Mouse (Mus musculus): ENCODE measurements around the gene Eri3. TPM values are rescaled to one million over a fixed set of nuclear protein-coding genes. Genes with fewer than 3 reads are reported as not detected.

The Eri3 gene
- total and polyA plus RNA-seq, 3 experiments = 20.7 to 151 (median 54.3) TPM

GRCm38 (mm10) chr4:117529843-117530242 is 20.3 kb upstream of the Eri3 start:
- Histone ChIP-seq H3K27me3 (ENCODE audit: insufficient read depth, low read length) (peaks cover 47% of the 10 kb centered on the region), H3K9me3 (replicated peaks) (no peaks in the 10 kb centered on the region), H3K36me3 (replicated peaks) (no peaks in the 10 kb centered on the region), H3K4me3 (ENCODE audit: low read depth, low read length) (no peak overlapping the region), H3K4me1 (ENCODE audit: insufficient read depth, low read depth, low read length) (no peaks in the 10 kb centered on the region)
- TF ChIP-seq TAL1 (conservative IDR thresholded peaks at IDR 0.05; ENCODE audit: low read depth, low read length) (no peak), GATA2 (IDR thresholded peaks at IDR 0.05; ENCODE audit: borderline replicate concordance, low read depth, low read length) (no peak), POLR2AphosphoS5 (IDR thresholded peaks at IDR 0.05; ENCODE audit: insufficient replicate concordance, low read depth, low read length) (no peak)
- DNase-seq (ENCODE audit: low spot score) = no peak
- ATAC-seq (ENCODE audit: extremely low read depth, insufficient number of reproducible peaks, low FRiP score, poor library complexity, severe bottlenecking) = no peak

GRCm38 (mm10) chr4:117535496-117536200 is 14.5 kb upstream of the Eri3 start:
- H3K9me3 ChIP-seq (replicated peaks) = no peaks in the 10 kb centered on the region
- no peak for ATAC-seq (ENCODE audit: extremely low read depth, insufficient number of reproducible peaks, low FRiP score, poor library complexity, severe bottlenecking)
- H3K36me3 ChIP-seq (replicated peaks) = no peaks in the 10 kb centered on the region
- TF ChIP-seq GATA1 (IDR thresholded peaks at IDR 0.05; ENCODE audit: borderline replicate concordance, low read length) (no peak), GATA2 (IDR thresholded peaks at IDR 0.05; ENCODE audit: borderline replicate concordance, low read depth, low read length) (no peak), CTCF (IDR thresholded peaks at IDR 0.05; ENCODE audit: low read depth, low read length) (no peak), TAL1 (conservative IDR thresholded peaks at IDR 0.05; ENCODE audit: low read depth, low read length) (no peak), POLR2AphosphoS5 (IDR thresholded peaks at IDR 0.05; ENCODE audit: insufficient replicate concordance, low read depth, low read length) (no peak)
- no peaks in the 10 kb centered on the region; the same call in 1 of the 2 replicates for H3K4me1 ChIP-seq (ENCODE audit: insufficient read depth, low read depth, low read length)
- peaks cover 45% of the 10 kb centered on the region for H3K27me3 ChIP-seq (ENCODE audit: insufficient read depth, low read length)
- no peak for DNase-seq (ENCODE audit: low spot score)
- no peak overlapping the region for H3K4me3 ChIP-seq (ENCODE audit: low read depth, low read length)

GRCm38 (mm10) chr4:117537002-117537401 is 13.2 kb upstream of the Eri3 start:
- no peak for TF ChIP-seq TAL1 (conservative IDR thresholded peaks at IDR 0.05; ENCODE audit: low read depth, low read length)
- TF ChIP-seq GATA2 (IDR thresholded peaks at IDR 0.05; ENCODE audit: borderline replicate concordance, low read depth, low read length) = no peak
- no peak for TF ChIP-seq GATA1 (IDR thresholded peaks at IDR 0.05; ENCODE audit: borderline replicate concordance, low read length)
- no peak for TF ChIP-seq POLR2AphosphoS5 (IDR thresholded peaks at IDR 0.05; ENCODE audit: insufficient replicate concordance, low read depth, low read length)
- TF ChIP-seq CTCF (IDR thresholded peaks at IDR 0.05; ENCODE audit: low read depth, low read length) = no peak
- no peak for DNase-seq (ENCODE audit: low spot score)
- H3K27me3 ChIP-seq (ENCODE audit: insufficient read depth, low read length) = peaks cover 54% of the 10 kb centered on the region
- H3K36me3 ChIP-seq (replicated peaks) = no peaks in the 10 kb centered on the region
- no peak overlapping the region for H3K4me3 ChIP-seq (ENCODE audit: low read depth, low read length)
- H3K9me3 ChIP-seq (replicated peaks) = no peaks in the 10 kb centered on the region
- H3K4me1 ChIP-seq (ENCODE audit: insufficient read depth, low read depth, low read length) = no peaks in the 10 kb centered on the region; the same call in 1 of the 2 replicates
- ATAC-seq (ENCODE audit: extremely low read depth, insufficient number of reproducible peaks, low FRiP score, poor library complexity, severe bottlenecking) = no peak

GRCm38 (mm10) chr4:117539329-117539980 is 10.7 kb upstream of the Eri3 start:
- Histone ChIP-seq H3K27me3 (ENCODE audit: insufficient read depth, low read length) (peaks cover 61% of the 10 kb centered on the region), H3K4me1 (ENCODE audit: insufficient read depth, low read depth, low read length) (no peaks in the 10 kb centered on the region; the same call in 1 of the 2 replicates), H3K9me3 (replicated peaks) (no peaks in the 10 kb centered on the region), H3K36me3 (replicated peaks) (no peaks in the 10 kb centered on the region), H3K4me3 (ENCODE audit: low read depth, low read length) (no peak overlapping the region)
- no peak for ATAC-seq (ENCODE audit: extremely low read depth, insufficient number of reproducible peaks, low FRiP score, poor library complexity, severe bottlenecking)
- TF ChIP-seq GATA1 (IDR thresholded peaks at IDR 0.05; ENCODE audit: borderline replicate concordance, low read length) (no peak), CTCF (IDR thresholded peaks at IDR 0.05; ENCODE audit: low read depth, low read length) (no peak), TAL1 (conservative IDR thresholded peaks at IDR 0.05; ENCODE audit: low read depth, low read length) (no peak), GATA2 (IDR thresholded peaks at IDR 0.05; ENCODE audit: borderline replicate concordance, low read depth, low read length) (no peak), POLR2AphosphoS5 (IDR thresholded peaks at IDR 0.05; ENCODE audit: insufficient replicate concordance, low read depth, low read length) (no peak)
- no peak for DNase-seq (ENCODE audit: low spot score)

GRCm38 (mm10) chr4:117540571-117540970 is 9.6 kb upstream of the Eri3 start:
- no peaks in the 10 kb centered on the region for H3K9me3 ChIP-seq (replicated peaks)
- H3K4me3 ChIP-seq (ENCODE audit: low read depth, low read length) = no peak overlapping the region
- TF ChIP-seq GATA1 (IDR thresholded peaks at IDR 0.05; ENCODE audit: borderline replicate concordance, low read length) (no peak), GATA2 (IDR thresholded peaks at IDR 0.05; ENCODE audit: borderline replicate concordance, low read depth, low read length) (no peak), POLR2AphosphoS5 (IDR thresholded peaks at IDR 0.05; ENCODE audit: insufficient replicate concordance, low read depth, low read length) (no peak), CTCF (IDR thresholded peaks at IDR 0.05; ENCODE audit: low read depth, low read length) (no peak), TAL1 (conservative IDR thresholded peaks at IDR 0.05; ENCODE audit: low read depth, low read length) (no peak)
- H3K27me3 ChIP-seq (ENCODE audit: insufficient read depth, low read length) = peaks cover 65% of the 10 kb centered on the region
- DNase-seq (ENCODE audit: low spot score) = no peak
- H3K36me3 ChIP-seq (replicated peaks) = no peaks in the 10 kb centered on the region
- ATAC-seq (ENCODE audit: extremely low read depth, insufficient number of reproducible peaks, low FRiP score, poor library complexity, severe bottlenecking) = no peak
- no peaks in the 10 kb centered on the region; the same call in 1 of the 2 replicates for H3K4me1 ChIP-seq (ENCODE audit: insufficient read depth, low read depth, low read length)

GRCm38 (mm10) chr4:117545448-117545847 is 4.7 kb upstream of the Eri3 start:
- Histone ChIP-seq H3K36me3 (replicated peaks) (no peaks in the 10 kb centered on the region), H3K4me3 (ENCODE audit: low read depth, low read length) (no peak overlapping the region), H3K27me3 (ENCODE audit: insufficient read depth, low read length) (peaks cover 32% of the 10 kb centered on the region), H3K4me1 (ENCODE audit: insufficient read depth, low read depth, low read length) (peaks cover 6% of the 10 kb centered on the region; the same call in 1 of the 2 replicates), H3K9me3 (replicated peaks) (no peaks in the 10 kb centered on the region)
- ATAC-seq (ENCODE audit: extremely low read depth, insufficient number of reproducible peaks, low FRiP score, poor library complexity, severe bottlenecking) = no peak
- no peak for DNase-seq (ENCODE audit: low spot score)
- TF ChIP-seq POLR2AphosphoS5 (IDR thresholded peaks at IDR 0.05; ENCODE audit: insufficient replicate concordance, low read depth, low read length) (no peak), TAL1 (conservative IDR thresholded peaks at IDR 0.05; ENCODE audit: low read depth, low read length) (no peak), CTCF (IDR thresholded peaks at IDR 0.05; ENCODE audit: low read depth, low read length) (no peak), GATA2 (IDR thresholded peaks at IDR 0.05; ENCODE audit: borderline replicate concordance, low read depth, low read length) (no peak), GATA1 (IDR thresholded peaks at IDR 0.05; ENCODE audit: borderline replicate concordance, low read length) (no peak)

Data from G1E (cell line).